Mouse (Mus musculus) heart, adult 11 months (tissue): ENCODE measurements at regions not wholly inside any gene's neighbourhood (a gene's known extent, or its start where the extent isn't known, plus 50 kb on each side); places are given as distances from the start of the nearest gene placed in this dataset.
A peak's percentile ranks its signal among the peaks of the same experiment; 100 is the strongest.

Source experiments
- DNase-seq: peaks from one replicate; pipeline ENCODE4 v3.0.0; 2022

- DNase-seq = peak; percentile 62
Observed at GRCm38 (mm10) chr3:65891594-65891993, 66.5 kb downstream of the Ccnl1 start.

GRCm38 (mm10) chr3:65891139-65891538 is 66.9 kb downstream of the Ccnl1 start:
- DNase-seq = peak; percentile 43

- DNase-seq = peak; percentile 93
Observed at GRCm38 (mm10) chr3:65888921-65889320, 69.1 kb downstream of the Ccnl1 start.

GRCm38 (mm10) chr3:65884571-65885011 is 73.5 kb downstream of the Ccnl1 start:
- no peak for DNase-seq

- peak; percentile 80 for DNase-seq
Observed at GRCm38 (mm10) chr3:65882123-65882522, 75.9 kb downstream of the Ccnl1 start.
